8 mouse cellular contexts compared by ENCODE assay signal in the genomic region with DNA sequence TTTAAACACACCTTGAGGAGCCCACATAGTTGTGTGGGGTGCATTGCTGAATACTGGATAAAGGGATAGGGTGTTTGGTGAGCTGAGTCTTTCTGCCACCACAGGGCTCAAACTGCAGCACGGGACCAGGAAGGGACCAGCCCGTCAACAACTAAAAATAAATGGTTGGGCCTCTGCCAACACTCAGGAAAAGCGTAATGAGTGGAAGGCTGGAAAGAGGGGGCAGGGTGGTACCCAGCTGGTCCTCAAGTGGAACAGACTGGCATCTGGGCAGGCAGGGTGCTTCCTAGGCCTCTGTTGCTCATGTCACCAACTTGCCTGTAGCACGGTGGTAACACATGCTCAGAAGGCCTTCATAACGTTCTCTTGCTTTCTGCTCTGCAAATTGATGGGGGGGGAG. TPM values are rescaled to one million over a fixed set of nuclear protein-coding genes. Genes with fewer than 3 reads are reported as not detected.
A peak's percentile ranks its signal among the peaks of the same experiment; 100 is the strongest.
DNase-seq lines count a peak whose midpoint lies in the region; ATAC-seq and TF ChIP-seq lines count a peak whose summit lies in the region.
"Had no signal": no experiment of that assay in that cellular context is flagged by ENCODE, and none has a peak within 500 bp of the region (broad histone marks: within the 10 kb centered on the region; RNA-seq: fewer than 3 reads in every experiment).

No protein-coding gene starts in this region.

- peaks cover 8% of the 10 kb centered on the region; the same call in 1 of the 2 replicates for H3K36me3 ChIP-seq in liver, embryonic 13.5 days
- no peaks in the 10 kb centered on the region for H3K36me3 ChIP-seq in liver, embryonic 11.5 days (ENCODE audit: control insufficient read depth, insufficient read depth, low read length)
- peaks cover 2% of the 10 kb centered on the region; the same call in 1 of the 2 replicates for H3K36me3 ChIP-seq in stomach, postnatal 0 days (ENCODE audit: control insufficient read depth, insufficient read depth, low read length)

- no peak for DNase-seq in liver, embryonic 13.5 days
- no peak for DNase-seq in liver, embryonic 11.5 days (ENCODE audit: low spot score)
- DNase-seq in heart, adult 8-10 months (ENCODE audit: low spot score), result peak; percentile 64
- peak; percentile 45 to 47 for DNase-seq in kidney, postnatal 36 days
- DNase-seq in stomach, postnatal 0 days (ENCODE audit: low spot score), result no peak
- no peak for DNase-seq in gastrocnemius, postnatal 25 days
- DNase-seq in right cerebral cortex, postnatal 14 days, result no peak

- no peak overlapping the region for H3K9ac ChIP-seq in liver, embryonic 13.5 days
- H3K9ac ChIP-seq in liver, embryonic 11.5 days (ENCODE audit: low read depth, low read length), result no peak overlapping the region
- no peak overlapping the region for H3K9ac ChIP-seq in stomach, postnatal 0 days (ENCODE audit: low read length)

- no peak overlapping the region for H3K4me2 ChIP-seq in liver, embryonic 13.5 days
- no peak overlapping the region for H3K4me2 ChIP-seq in liver, embryonic 11.5 days
- no peak overlapping the region for H3K4me2 ChIP-seq in stomach, postnatal 0 days (replicated peaks; ENCODE audit: low read depth)

- H3K27ac ChIP-seq in liver, embryonic 13.5 days, result peak overlapping the region; percentile 94
- no peak overlapping the region; the same call in 1 of the 2 replicates for H3K27ac ChIP-seq in liver, embryonic 11.5 days (ENCODE audit: low read depth, low read length)
- H3K27ac ChIP-seq in stomach, postnatal 0 days (replicated peaks), result peak overlapping the region; percentile 96

- TF ChIP-seq EP300 in stomach, postnatal 0 days (optimal IDR thresholded peaks at IDR 0.05), result no peak

- peaks cover 92% of the 10 kb centered on the region for H3K4me1 ChIP-seq in liver, embryonic 13.5 days (replicated peaks)
- H3K4me1 ChIP-seq in liver, embryonic 11.5 days (replicated peaks; ENCODE audit: control insufficient read depth, insufficient read depth, low read length), result peaks cover 24% of the 10 kb centered on the region
- peaks cover 6% of the 10 kb centered on the region for H3K4me1 ChIP-seq in stomach, postnatal 0 days (replicated peaks; ENCODE audit: control insufficient read depth, insufficient read depth)

- H3K27me3 ChIP-seq in liver, embryonic 13.5 days, result no peaks in the 10 kb centered on the region
- H3K27me3 ChIP-seq in liver, embryonic 11.5 days (replicated peaks; ENCODE audit: control insufficient read depth, insufficient read depth, low read length), result no peaks in the 10 kb centered on the region
- no peaks in the 10 kb centered on the region for H3K27me3 ChIP-seq in stomach, postnatal 0 days (ENCODE audit: control insufficient read depth, insufficient read depth, low read length)

- WGBS in liver, embryonic 13.5 days (ENCODE audit: insufficient replicate concordance), result 77% methylated on average over 5 of the region's 5 CpGs
- WGBS in liver, embryonic 11.5 days, result 68% methylated on average over 5 of the region's 5 CpGs
- WGBS in stomach, postnatal 0 days, result 28% methylated on average over 5 of the region's 5 CpGs

- no peak for ATAC-seq in liver, embryonic 13.5 days (ENCODE audit: low read depth)
- ATAC-seq in liver, embryonic 11.5 days (replicated peaks; ENCODE audit: low FRiP score), result no peak
- ATAC-seq in stomach, postnatal 0 days (ENCODE audit: low FRiP score, low TSS enrichment), result no peak
- ATAC-seq: midbrain, embryonic 16.5 days had no signal

- H3K4me3 ChIP-seq in liver, embryonic 13.5 days (replicated peaks), result no peak overlapping the region
- no peak overlapping the region for H3K4me3 ChIP-seq in liver, embryonic 11.5 days (ENCODE audit: low read depth, low read length)
- H3K4me3 ChIP-seq in stomach, postnatal 0 days (ENCODE audit: low read depth, low read length), result no peak overlapping the region

- H3K9me3 ChIP-seq in liver, embryonic 13.5 days (replicated peaks), result no peaks in the 10 kb centered on the region
- no peaks in the 10 kb centered on the region for H3K9me3 ChIP-seq in liver, embryonic 11.5 days (ENCODE audit: control insufficient read depth, low read length)
- no peaks in the 10 kb centered on the region for H3K9me3 ChIP-seq in stomach, postnatal 0 days (ENCODE audit: control insufficient read depth, low read length)

- TF ChIP-seq CTCF in stomach, postnatal 0 days (IDR thresholded peaks at IDR 0.05; ENCODE audit: low read depth), result no peak

RNA-seq across cellular contexts. Expression of a gene that starts 56.5 kb away (rescaled TPM):
- 45.5 and 46.5 TPM in 2 replicates for polyA plus RNA-seq in liver, embryonic 13.5 days (2015; fragmentation: Nextera tagmentation; extraction: Ambion mirVana)
- 24.9 and 26.7 TPM in 2 replicates for polyA plus RNA-seq in liver, embryonic 11.5 days (2014; fragmentation: Nextera tagmentation; extraction: Ambion mirVana)
- 10 to 100 TPM; 18.8 to 27.6 (median 23.8) TPM for total RNA-seq in heart, adult 8-10 months (2022)
- 25.1 and 26.1 TPM in 2 replicates for polyA plus RNA-seq in stomach, postnatal 0 days (2015; fragmentation: Nextera tagmentation; extraction: Ambion mirVana)
- total RNA-seq in gastrocnemius, postnatal 25 days (2021), result 10 to 100 TPM; 14.4 to 17.3 TPM

Comparison
In these comparisons a context has a peak if more than half of its experiments do, and no peak if none do; other contexts are left out.
1. DNase-seq: peak in heart, adult 8-10 months (single experiment) and kidney, postnatal 36 days (2 of 2); none in liver, embryonic 13.5 days (single experiment), liver, embryonic 11.5 days (single experiment), stomach, postnatal 0 days (single experiment), gastrocnemius, postnatal 25 days (single experiment) and right cerebral cortex, postnatal 14 days (single experiment).